Mouse (Mus musculus): ENCODE measurements around the gene Zfp39. TPM values are rescaled to one million over a fixed set of nuclear protein-coding genes. Genes with fewer than 3 reads are reported as not detected.

Gene Zfp39
- 1.2 and 1.5 TPM in 2 replicates for polyA plus RNA-seq (2012; rRNA removed)

- peak within 1 kb of the TSS; percentile 81 for H3K4me3 ChIP-seq (ENCODE audit: insufficient read depth, low read depth, low read length)
- under 1% methylated on average over 40 of the region's 40 CpGs for WGBS
- no peak for TF ChIP-seq CTCF (conservative IDR thresholded peaks at IDR 0.05; ENCODE audit: insufficient read depth, insufficient read length, low read depth, low read length)
- no peak for TF ChIP-seq POLR2A (IDR thresholded peaks at IDR 0.05; ENCODE audit: low read depth, low read length)
- H3K27me3 ChIP-seq (replicated peaks; ENCODE audit: control insufficient read depth, insufficient read depth, low read length) = no peaks in the 10 kb centered on the region
- peaks cover 3% of the 10 kb centered on the region; the same call in 1 of the 2 replicates for H3K4me1 ChIP-seq (ENCODE audit: control insufficient read depth, insufficient read depth, low read length)
- no peaks in the 10 kb centered on the region for H3K36me3 ChIP-seq (ENCODE audit: control insufficient read depth, insufficient read depth, low read length)
- DNase-seq = peak; percentile 98
- peak within 1 kb of the TSS; percentile 74 for H3K27ac ChIP-seq (ENCODE audit: insufficient read depth, low read depth, low read length)
Measured at GRCm38 (mm10) chr11:58903511-58904409, at the start of gene Zfp39. Gene Zfp39 (minus strand): TSS chr11:58904225.

GRCm38 (mm10) chr11:58953351-58954169 lies 49.5 kb upstream of the Zfp39 start:
- no peak for DNase-seq
- 2% methylated on average over 33 of the region's 33 CpGs for WGBS
- H3K4me1 ChIP-seq (ENCODE audit: control insufficient read depth, insufficient read depth, low read length) = peaks cover 7% of the 10 kb centered on the region; the same call in 1 of the 2 replicates
- H3K27me3 ChIP-seq (replicated peaks; ENCODE audit: control insufficient read depth, insufficient read depth, low read length) = no peaks in the 10 kb centered on the region; the same call in 1 of the 2 replicates
- H3K36me3 ChIP-seq (ENCODE audit: control insufficient read depth, insufficient read depth, low read length) = no peaks in the 10 kb centered on the region
- TF ChIP-seq CTCF (conservative IDR thresholded peaks at IDR 0.05; ENCODE audit: insufficient read depth, insufficient read length, low read depth, low read length) (no peak), POLR2A (IDR thresholded peaks at IDR 0.05; ENCODE audit: low read depth, low read length) (no peak)
- no peak overlapping the region for H3K27ac ChIP-seq (ENCODE audit: insufficient read depth, low read depth, low read length)
- peak overlapping the region; percentile 57 for H3K4me3 ChIP-seq (ENCODE audit: insufficient read depth, low read depth, low read length)

DNA sequence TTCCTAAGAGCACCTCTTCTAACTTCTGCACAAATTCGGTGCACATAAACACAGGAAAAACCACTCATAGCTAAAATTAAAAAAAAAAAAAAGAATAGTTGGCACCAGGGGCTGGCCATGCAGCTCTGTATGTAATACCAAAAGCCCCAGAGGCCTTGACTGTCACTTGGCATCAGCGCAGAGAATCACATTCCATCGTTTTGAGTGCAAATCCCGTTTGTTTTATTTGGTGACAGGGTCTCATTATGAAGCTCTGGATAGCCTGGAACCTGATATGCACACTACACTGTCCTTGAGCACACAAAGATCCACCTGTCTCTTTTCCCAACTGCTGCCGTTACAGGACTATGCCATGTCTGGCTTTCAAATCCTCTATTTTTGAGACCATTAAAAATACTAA lies 47.2 kb upstream of the Zfp39 start:
- no peak overlapping the region for H3K27ac ChIP-seq (ENCODE audit: insufficient read depth, low read depth, low read length)
- no peaks in the 10 kb centered on the region for H3K36me3 ChIP-seq (ENCODE audit: control insufficient read depth, insufficient read depth, low read length)
- TF ChIP-seq POLR2A (IDR thresholded peaks at IDR 0.05; ENCODE audit: low read depth, low read length) (no peak), CTCF (conservative IDR thresholded peaks at IDR 0.05; ENCODE audit: insufficient read depth, insufficient read length, low read depth, low read length) (no peak)
- H3K4me3 ChIP-seq (ENCODE audit: insufficient read depth, low read depth, low read length) = no peak overlapping the region
- WGBS = 83% methylated on average over 5 of the region's 5 CpGs
- no peak for DNase-seq
- no peaks in the 10 kb centered on the region; the same call in 1 of the 2 replicates for H3K27me3 ChIP-seq (replicated peaks; ENCODE audit: control insufficient read depth, insufficient read depth, low read length)
- peaks cover 12% of the 10 kb centered on the region; the same call in 1 of the 2 replicates for H3K4me1 ChIP-seq (ENCODE audit: control insufficient read depth, insufficient read depth, low read length)

- Histone ChIP-seq H3K4me1 (ENCODE audit: control insufficient read depth, insufficient read depth, low read length) (peaks cover 8% of the 10 kb centered on the region; the same call in 1 of the 2 replicates), H3K4me3 (ENCODE audit: insufficient read depth, low read depth, low read length) (no peak overlapping the region), H3K36me3 (ENCODE audit: control insufficient read depth, insufficient read depth, low read length) (no peaks in the 10 kb centered on the region), H3K27me3 (replicated peaks; ENCODE audit: control insufficient read depth, insufficient read depth, low read length) (no peaks in the 10 kb centered on the region; the same call in 1 of the 2 replicates), H3K27ac (ENCODE audit: insufficient read depth, low read depth, low read length) (no peak overlapping the region)
- DNase-seq = no peak
- 37% methylated on average over 20 of the region's 20 CpGs for WGBS
- TF ChIP-seq CTCF (conservative IDR thresholded peaks at IDR 0.05; ENCODE audit: insufficient read depth, insufficient read length, low read depth, low read length) (no peak), POLR2A (IDR thresholded peaks at IDR 0.05; ENCODE audit: low read depth, low read length) (no peak)
Measured at GRCm38 (mm10) chr11:58949480-58950431, 45.7 kb upstream of the Zfp39 start.

GRCm38 (mm10) chr11:58948542-58949479 lies 44.8 kb upstream of the Zfp39 start, which contains the start of gene Hist3h2ba:
Gene Hist3h2ba (plus strand): TSS chr11:58948920.
- Histone ChIP-seq H3K4me3 (ENCODE audit: insufficient read depth, low read depth, low read length) (peak within 1 kb of the TSS; percentile 63), H3K36me3 (ENCODE audit: control insufficient read depth, insufficient read depth, low read length) (no peaks in the 10 kb centered on the region), H3K27me3 (replicated peaks; ENCODE audit: control insufficient read depth, insufficient read depth, low read length) (no peaks in the 10 kb centered on the region; the same call in 1 of the 2 replicates), H3K27ac (ENCODE audit: insufficient read depth, low read depth, low read length) (no peak within 1 kb of the TSS), H3K4me1 (ENCODE audit: control insufficient read depth, insufficient read depth, low read length) (peaks cover 8% of the 10 kb centered on the region; the same call in 1 of the 2 replicates)
- peak; percentile 84 for DNase-seq
- under 1% methylated on average over 48 of the region's 48 CpGs for WGBS
- TF ChIP-seq POLR2A (IDR thresholded peaks at IDR 0.05; ENCODE audit: low read depth, low read length) = peak; percentile 15
- no peak for TF ChIP-seq CTCF (conservative IDR thresholded peaks at IDR 0.05; ENCODE audit: insufficient read depth, insufficient read length, low read depth, low read length)

Data from kidney, adult 2 months (tissue).